20 mouse cellular contexts compared by ENCODE assay signal in the genomic region with DNA sequence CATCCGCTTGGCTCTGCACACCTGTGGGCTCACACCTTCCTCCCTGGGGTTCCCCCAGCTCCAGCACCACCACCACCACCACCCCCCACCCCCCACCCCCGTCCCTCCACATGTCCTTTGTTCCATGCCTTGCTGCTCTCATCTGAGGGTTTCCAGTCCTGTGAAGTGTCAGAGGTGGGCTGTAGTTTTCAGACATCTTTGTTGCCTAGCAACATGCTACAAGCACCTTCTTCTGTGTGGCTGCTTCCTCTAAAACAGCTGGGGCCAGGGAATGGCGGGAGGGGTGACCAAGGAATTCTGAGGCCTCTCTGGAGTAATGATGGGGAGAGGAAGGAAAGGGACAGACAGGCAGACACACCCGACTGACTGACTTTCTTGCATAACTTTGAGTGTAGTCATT.
DNase-seq lines count a peak whose midpoint lies in the region; ATAC-seq lines count a peak whose summit lies in the region.
"Had no signal": no experiment of that assay in that cellular context is flagged by ENCODE, and none has a peak within 500 bp of the region (broad histone marks: within the 10 kb centered on the region; RNA-seq: fewer than 3 reads in every experiment).

No protein-coding gene starts in this region.

- 46% methylated on average over 4 of the region's 4 CpGs for WGBS in hindbrain, embryonic 12.5 days
- 42% methylated on average over 4 of the region's 4 CpGs for WGBS in hindbrain, embryonic 16.5 days
- WGBS in embryonic facial prominence, embryonic 12.5 days = 56% methylated on average over 4 of the region's 4 CpGs
- 37% methylated on average over 4 of the region's 4 CpGs for WGBS in midbrain, embryonic 15.5 days

- no peaks in the 10 kb centered on the region; the same call in 1 of the 2 replicates for H3K27me3 ChIP-seq in hindbrain, embryonic 12.5 days
- no peaks in the 10 kb centered on the region for H3K27me3 ChIP-seq in hindbrain, embryonic 16.5 days (replicated peaks; ENCODE audit: control insufficient read depth, insufficient read depth, low read length)
- no peaks in the 10 kb centered on the region for H3K27me3 ChIP-seq in embryonic facial prominence, embryonic 12.5 days
- H3K27me3 ChIP-seq in midbrain, embryonic 15.5 days (replicated peaks) = no peaks in the 10 kb centered on the region
- H3K27me3 ChIP-seq: limb, embryonic 15.5 days; liver, embryonic 15.5 days had no signal

- H3K4me2 ChIP-seq in hindbrain, embryonic 12.5 days (replicated peaks) = no peak overlapping the region
- H3K4me2 ChIP-seq in hindbrain, embryonic 16.5 days (ENCODE audit: low read length) = no peak overlapping the region
- H3K4me2 ChIP-seq in embryonic facial prominence, embryonic 12.5 days (replicated peaks) = no peak overlapping the region
- H3K4me2 ChIP-seq in midbrain, embryonic 15.5 days = no peak overlapping the region
- H3K4me2 ChIP-seq: limb, embryonic 15.5 days; liver, embryonic 15.5 days had no signal

- H3K4me3 ChIP-seq in hindbrain, embryonic 12.5 days = no peak overlapping the region
- H3K4me3 ChIP-seq in hindbrain, embryonic 16.5 days (ENCODE audit: low read length) = no peak overlapping the region
- H3K4me3 ChIP-seq in embryonic facial prominence, embryonic 12.5 days = no peak overlapping the region
- H3K4me3 ChIP-seq in midbrain, embryonic 15.5 days = no peak overlapping the region
- H3K4me3 ChIP-seq: limb, embryonic 15.5 days; liver, embryonic 15.5 days had no signal

- no peak for ATAC-seq in hindbrain, embryonic 12.5 days (ENCODE audit: low FRiP score)
- no peak for ATAC-seq in hindbrain, embryonic 16.5 days
- peak; percentile 13; the same call in 1 of the 2 replicates for ATAC-seq in embryonic facial prominence, embryonic 12.5 days (ENCODE audit: insufficient number of reproducible peaks, insufficient read depth, low FRiP score, low TSS enrichment)
- no peak; the same call in 1 of the 2 replicates for ATAC-seq in midbrain, embryonic 15.5 days (replicated peaks)
- ATAC-seq in erythroid progenitor cell, adult 5-6 weeks (replicated peaks; ENCODE audit: low FRiP score, poor library complexity, severe bottlenecking) = no peak

- H3K36me3 ChIP-seq in hindbrain, embryonic 12.5 days = no peaks in the 10 kb centered on the region
- H3K36me3 ChIP-seq in hindbrain, embryonic 16.5 days (ENCODE audit: control insufficient read depth, insufficient read depth, low read length) = no peaks in the 10 kb centered on the region
- no peaks in the 10 kb centered on the region for H3K36me3 ChIP-seq in embryonic facial prominence, embryonic 12.5 days
- no peaks in the 10 kb centered on the region for H3K36me3 ChIP-seq in midbrain, embryonic 15.5 days (replicated peaks)
- H3K36me3 ChIP-seq: G1E; limb, embryonic 15.5 days; liver, embryonic 15.5 days had no signal

- peak; percentile 17 for DNase-seq in embryo, embryonic 10.5 days (ENCODE audit: low spot score)
- DNase-seq in embryo, embryonic 11 days = no peak
- no peak for DNase-seq in right cerebral cortex, postnatal 10 days (ENCODE audit: low spot score in 2 of 2)
- DNase-seq: adrenal gland, postnatal 14 days; cerebellum, adult 11 months; cerebellum, postnatal 14 days; gastrocnemius, postnatal 14 days; heart, adult 18-20 months; heart, postnatal 4 days; kidney, adult 11 months; thymus, postnatal 14 days had no signal

- peak overlapping the region; percentile 23; the same call in 1 of the 2 replicates for H3K9ac ChIP-seq in hindbrain, embryonic 12.5 days
- no peak overlapping the region for H3K9ac ChIP-seq in hindbrain, embryonic 16.5 days (ENCODE audit: low read depth, low read length)
- no peak overlapping the region for H3K9ac ChIP-seq in embryonic facial prominence, embryonic 12.5 days
- no peak overlapping the region for H3K9ac ChIP-seq in midbrain, embryonic 15.5 days
- H3K9ac ChIP-seq: limb, embryonic 15.5 days; liver, embryonic 15.5 days had no signal

- H3K9me3 ChIP-seq in hindbrain, embryonic 12.5 days (replicated peaks) = no peaks in the 10 kb centered on the region
- H3K9me3 ChIP-seq in hindbrain, embryonic 16.5 days (ENCODE audit: control insufficient read depth, low read length) = no peaks in the 10 kb centered on the region
- H3K9me3 ChIP-seq in embryonic facial prominence, embryonic 12.5 days = no peaks in the 10 kb centered on the region
- H3K9me3 ChIP-seq in midbrain, embryonic 15.5 days = no peaks in the 10 kb centered on the region
- H3K9me3 ChIP-seq: G1E; limb, embryonic 15.5 days; liver, embryonic 15.5 days had no signal

- peak overlapping the region; percentile 66; the same call in 1 of the 2 replicates for H3K27ac ChIP-seq in hindbrain, embryonic 12.5 days
- no peak overlapping the region for H3K27ac ChIP-seq in hindbrain, embryonic 16.5 days (ENCODE audit: low read depth, low read length)
- no peak overlapping the region for H3K27ac ChIP-seq in embryonic facial prominence, embryonic 12.5 days
- H3K27ac ChIP-seq in midbrain, embryonic 15.5 days = peak overlapping the region; percentile 49
- H3K27ac ChIP-seq: kidney, postnatal 0 days; limb, embryonic 15.5 days; liver, embryonic 15.5 days had no signal

- H3K4me1 ChIP-seq in hindbrain, embryonic 12.5 days = peaks cover 52% of the 10 kb centered on the region
- peaks cover 28% of the 10 kb centered on the region for H3K4me1 ChIP-seq in hindbrain, embryonic 16.5 days (ENCODE audit: control insufficient read depth, insufficient read depth, low read depth, low read length)
- peaks cover 4% of the 10 kb centered on the region; the same call in 1 of the 2 replicates for H3K4me1 ChIP-seq in embryonic facial prominence, embryonic 12.5 days
- H3K4me1 ChIP-seq in midbrain, embryonic 15.5 days = peaks cover 46% of the 10 kb centered on the region
- H3K4me1 ChIP-seq: liver, embryonic 15.5 days had no signal

Comparison
In these comparisons a context has a peak if more than half of its experiments do, and no peak if none do; other contexts are left out.
1. H3K27ac ChIP-seq: peak in hindbrain, embryonic 12.5 days (single experiment) and midbrain, embryonic 15.5 days (single experiment); none in hindbrain, embryonic 16.5 days (single experiment) and embryonic facial prominence, embryonic 12.5 days (single experiment).